Mouse (Mus musculus): ENCODE data around the gene Arpc5l.

GRCm38 (mm10) chr2:38988929-38989328 is 16.2 kb upstream of the Arpc5l start:
- no peak for TF ChIP-seq CTCF (IDR thresholded peaks at IDR 0.05; ENCODE audit: borderline replicate concordance, insufficient read depth, low read length)
- TF ChIP-seq POLR2A (IDR thresholded peaks at IDR 0.05; ENCODE audit: low read depth, low read length), result no peak
